Mouse (Mus musculus): Measurements from ENCODE around the gene Cramp1l. TPM values are rescaled to one million over a fixed set of nuclear protein-coding genes. Genes with fewer than 3 reads are reported as not detected.

The Cramp1l gene
- polyA plus RNA-seq, 1 experiment from 2014 or later: 8.9 TPM

DNA sequence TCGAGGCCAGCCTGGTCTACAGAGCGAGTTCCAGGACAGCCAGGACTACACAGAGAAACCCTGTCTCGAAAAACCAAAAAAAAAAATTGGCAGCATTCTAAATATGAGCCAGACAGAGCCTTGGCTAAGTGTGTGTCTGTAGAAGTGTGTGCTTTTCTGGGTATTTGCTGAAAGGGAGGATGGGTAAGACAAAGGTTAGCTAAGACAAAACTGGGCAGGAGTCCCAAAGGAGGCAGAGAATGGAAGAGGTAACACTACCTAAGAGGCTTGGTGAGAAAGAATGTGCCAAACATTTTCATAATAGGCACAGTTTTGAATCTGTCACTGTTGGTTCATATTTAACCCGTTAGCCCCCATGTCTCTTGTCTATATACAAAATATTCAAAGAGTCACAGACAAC lies 83.2 kb downstream of the Cramp1l start:
- H3K27ac ChIP-seq (ENCODE audit: low read depth, low read length): no peak overlapping the region
- 0 out of 2 replicates have a peak, but pooled peaks cover under 1% of the 10 kb centered on the region for H3K36me3 ChIP-seq (ENCODE audit: control insufficient read depth, insufficient read depth, low read length)
- no peak for ATAC-seq (replicated peaks; ENCODE audit: insufficient number of reproducible peaks, low FRiP score, low TSS enrichment)
- H3K4me3 ChIP-seq (ENCODE audit: low read depth, low read length): no peak overlapping the region
- no peaks in the 10 kb centered on the region for H3K27me3 ChIP-seq (ENCODE audit: control insufficient read depth, insufficient read depth, low read length)
- H3K4me1 ChIP-seq (ENCODE audit: control insufficient read depth, insufficient read depth, low read length): peaks cover 18% of the 10 kb centered on the region
- H3K9ac ChIP-seq (ENCODE audit: low read depth, low read length): no peak overlapping the region
- no peaks in the 10 kb centered on the region for H3K9me3 ChIP-seq (replicated peaks; ENCODE audit: control insufficient read depth, low read length)
- WGBS (ENCODE audit: insufficient replicate concordance): 91% methylated on average over 4 of the region's 4 CpGs
- no peak overlapping the region for H3K4me2 ChIP-seq

DNA sequence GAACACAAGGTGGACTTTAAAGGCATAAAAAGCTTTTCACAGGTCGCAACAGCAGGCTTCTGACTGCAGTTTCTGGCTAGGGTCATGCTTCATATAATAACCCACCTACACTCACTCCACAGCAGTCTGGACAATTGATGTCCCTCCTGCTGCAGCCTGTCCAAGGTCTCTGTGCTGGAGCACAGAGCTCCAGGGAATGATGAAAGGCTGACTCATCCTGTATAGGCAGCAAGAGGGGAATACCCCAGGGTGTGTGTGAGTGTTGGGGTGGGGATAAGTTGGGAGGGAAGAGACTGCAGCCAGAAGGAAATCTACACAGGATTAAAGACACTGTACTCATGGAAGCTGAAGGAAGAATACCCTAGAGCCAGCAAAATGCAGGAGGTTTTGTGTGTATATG lies 86.1 kb downstream of the Cramp1l start:
- Histone ChIP-seq H3K9me3 (replicated peaks; ENCODE audit: control insufficient read depth, low read length) (no peaks in the 10 kb centered on the region), H3K27ac (ENCODE audit: low read depth, low read length) (no peak overlapping the region), H3K4me1 (ENCODE audit: control insufficient read depth, insufficient read depth, low read length) (peaks cover 5% of the 10 kb centered on the region), H3K4me3 (ENCODE audit: low read depth, low read length) (no peak overlapping the region), H3K27me3 (ENCODE audit: control insufficient read depth, insufficient read depth, low read length) (no peaks in the 10 kb centered on the region), H3K9ac (ENCODE audit: low read depth, low read length) (no peak overlapping the region), H3K36me3 (ENCODE audit: control insufficient read depth, insufficient read depth, low read length) (peaks cover 16% of the 10 kb centered on the region), H3K4me2 (no peak overlapping the region)
- 75% methylated on average over 1 of the region's 1 CpGs for WGBS (ENCODE audit: insufficient replicate concordance)
- no peak for ATAC-seq (replicated peaks; ENCODE audit: insufficient number of reproducible peaks, low FRiP score, low TSS enrichment)

DNA sequence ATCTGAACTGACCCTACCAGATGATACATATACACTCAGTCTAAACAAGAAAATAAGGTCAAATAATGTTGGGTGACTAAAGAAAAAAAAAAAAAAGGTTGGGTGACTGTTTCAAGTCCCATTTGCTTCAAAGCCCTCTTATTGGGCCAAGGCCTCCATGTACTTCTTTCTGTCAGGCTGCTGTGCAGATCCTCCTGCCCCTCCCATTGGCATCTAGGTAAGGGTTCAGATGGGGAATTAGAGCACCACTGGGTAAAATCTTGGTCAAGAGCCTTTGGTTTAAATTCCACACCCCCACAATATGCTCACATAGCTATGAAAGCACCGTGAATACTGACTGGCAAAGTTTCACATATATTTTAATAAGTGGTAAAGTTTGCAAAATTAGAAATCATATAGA lies 92.3 kb downstream of the Cramp1l start:
- no peaks in the 10 kb centered on the region for H3K27me3 ChIP-seq (ENCODE audit: control insufficient read depth, insufficient read depth, low read length)
- H3K9ac ChIP-seq (ENCODE audit: low read depth, low read length): no peak overlapping the region
- no peak for ATAC-seq (replicated peaks; ENCODE audit: insufficient number of reproducible peaks, low FRiP score, low TSS enrichment)
- no peak overlapping the region for H3K4me3 ChIP-seq (ENCODE audit: low read depth, low read length)
- no peaks in the 10 kb centered on the region for H3K9me3 ChIP-seq (replicated peaks; ENCODE audit: control insufficient read depth, low read length)
- no peak overlapping the region for H3K4me2 ChIP-seq
- WGBS (ENCODE audit: insufficient replicate concordance): 100% methylated on average over 1 of the region's 1 CpGs
- peaks cover 52% of the 10 kb centered on the region for H3K36me3 ChIP-seq (ENCODE audit: control insufficient read depth, insufficient read depth, low read length)
- H3K27ac ChIP-seq (ENCODE audit: low read depth, low read length): no peak overlapping the region
- no peaks in the 10 kb centered on the region for H3K4me1 ChIP-seq (ENCODE audit: control insufficient read depth, insufficient read depth, low read length)

DNA sequence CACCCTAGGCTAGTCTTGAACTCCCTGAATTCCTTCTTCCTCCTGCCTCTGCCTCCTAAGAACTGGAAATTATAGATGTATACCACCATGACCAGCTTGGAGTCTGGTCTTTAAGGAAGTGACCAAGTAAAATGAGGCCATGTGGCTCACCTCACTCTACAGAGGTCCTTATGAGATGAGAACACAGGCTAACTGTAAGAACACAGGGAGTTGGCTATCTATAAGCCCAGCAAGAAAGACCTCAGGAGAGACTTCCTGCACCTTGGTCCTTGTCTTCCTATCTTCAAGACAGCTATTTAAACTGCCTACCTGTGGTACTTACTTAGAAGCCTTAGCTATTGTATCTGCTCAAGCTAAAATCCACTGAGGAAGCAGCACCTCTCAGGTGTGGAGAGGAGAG lies 101.6 kb downstream of the Cramp1l start:
- Histone ChIP-seq H3K36me3 (ENCODE audit: control insufficient read depth, insufficient read depth, low read length) (peaks cover 37% of the 10 kb centered on the region), H3K4me1 (ENCODE audit: control insufficient read depth, insufficient read depth, low read length) (no peaks in the 10 kb centered on the region), H3K9ac (ENCODE audit: low read depth, low read length) (no peak overlapping the region), H3K9me3 (replicated peaks; ENCODE audit: control insufficient read depth, low read length) (no peaks in the 10 kb centered on the region), H3K4me2 (no peak overlapping the region), H3K27ac (ENCODE audit: low read depth, low read length) (no peak overlapping the region), H3K27me3 (ENCODE audit: control insufficient read depth, insufficient read depth, low read length) (no peaks in the 10 kb centered on the region), H3K4me3 (ENCODE audit: low read depth, low read length) (no peak overlapping the region)
- ATAC-seq (replicated peaks; ENCODE audit: insufficient number of reproducible peaks, low FRiP score, low TSS enrichment): no peak

Other genes with a start within 250 kb of the Cramp1l start
- gene Meiob, start 211.5 kb downstream of the Cramp1l start, polyA plus RNA-seq (2014; fragmentation: Nextera tagmentation; extraction: Ambion mirVana): not detected in 2 replicates
- gene Hagh, start 175.6 kb downstream of the Cramp1l start, polyA plus RNA-seq (2014; fragmentation: Nextera tagmentation; extraction: Ambion mirVana): 42.6 and 48.8 TPM in 2 replicates
- gene Fahd1, start 165.4 kb downstream of the Cramp1l start, polyA plus RNA-seq (2014; fragmentation: Nextera tagmentation; extraction: Ambion mirVana): 38.0 and 39.5 TPM in 2 replicates
- gene Igfals, start 149.8 kb downstream of the Cramp1l start, polyA plus RNA-seq (2014; fragmentation: Nextera tagmentation; extraction: Ambion mirVana): 0.14 TPM in 1 of 2 replicates, not detected in the other
- gene Nubp2, start 129.4 kb downstream of the Cramp1l start, polyA plus RNA-seq (2014; fragmentation: Nextera tagmentation; extraction: Ambion mirVana): 42.3 and 43.3 TPM in 2 replicates
- 25.2 and 26.5 TPM in 2 replicates for gene Spsb3, start 129.1 kb downstream of the Cramp1l start, polyA plus RNA-seq (2014; fragmentation: Nextera tagmentation; extraction: Ambion mirVana)
- gene Eme2, start 120.7 kb downstream of the Cramp1l start, polyA plus RNA-seq (2014; fragmentation: Nextera tagmentation; extraction: Ambion mirVana): 15.3 and 19.3 TPM in 2 replicates
- 85.6 and 92.1 TPM in 2 replicates for gene Mrps34, start 120.7 kb downstream of the Cramp1l start, polyA plus RNA-seq (2014; fragmentation: Nextera tagmentation; extraction: Ambion mirVana)
- gene Nme3, start 119.3 kb downstream of the Cramp1l start, polyA plus RNA-seq (2014; fragmentation: Nextera tagmentation; extraction: Ambion mirVana): 35.7 and 37.9 TPM in 2 replicates
- 33.0 and 34.2 TPM in 2 replicates for gene Mapk8ip3, start 78.8 kb downstream of the Cramp1l start, polyA plus RNA-seq (2014; fragmentation: Nextera tagmentation; extraction: Ambion mirVana)
- 109 and 148 TPM in 2 replicates for gene Jpt2, start 55.1 kb downstream of the Cramp1l start, polyA plus RNA-seq (2014; fragmentation: Nextera tagmentation; extraction: Ambion mirVana)
- 17.4 and 17.9 TPM in 2 replicates for gene Ift140, start 297 bp upstream of the Cramp1l start, polyA plus RNA-seq (2014; fragmentation: Nextera tagmentation; extraction: Ambion mirVana)
- 14.4 and 18.5 TPM in 2 replicates for gene Tmem204, start 67.8 kb upstream of the Cramp1l start, polyA plus RNA-seq (2014; fragmentation: Nextera tagmentation; extraction: Ambion mirVana)
- 22.1 and 25.4 TPM in 2 replicates for gene Telo2, start 100.2 kb upstream of the Cramp1l start, polyA plus RNA-seq (2014; fragmentation: Nextera tagmentation; extraction: Ambion mirVana)
- gene Ptx4, start 105.0 kb upstream of the Cramp1l start, polyA plus RNA-seq (2014; fragmentation: Nextera tagmentation; extraction: Ambion mirVana): 0.10 TPM in 1 of 2 replicates, not detected in the other
- gene Clcn7, start 117.6 kb upstream of the Cramp1l start, polyA plus RNA-seq (2014; fragmentation: Nextera tagmentation; extraction: Ambion mirVana): 18.9 and 20.4 TPM in 2 replicates
- gene Ccdc154, start 146.7 kb upstream of the Cramp1l start, polyA plus RNA-seq (2014; fragmentation: Nextera tagmentation; extraction: Ambion mirVana): not detected in 2 replicates
- gene Gm38655, start 159.7 kb upstream of the Cramp1l start, polyA plus RNA-seq (2014; fragmentation: Nextera tagmentation; extraction: Ambion mirVana): 0.17 TPM in 1 of 2 replicates, not detected in the other
- 24.6 and 26.7 TPM in 2 replicates for gene BC003965, start 168.8 kb upstream of the Cramp1l start, polyA plus RNA-seq (2014; fragmentation: Nextera tagmentation; extraction: Ambion mirVana)
- 2.9 and 3.2 TPM in 2 replicates for gene Unkl, start 172.6 kb upstream of the Cramp1l start, polyA plus RNA-seq (2014; fragmentation: Nextera tagmentation; extraction: Ambion mirVana)
- gene Gnptg, start 224.3 kb upstream of the Cramp1l start, polyA plus RNA-seq (2014; fragmentation: Nextera tagmentation; extraction: Ambion mirVana): 22.6 and 25.5 TPM in 2 replicates
- 32.1 and 33.6 TPM in 2 replicates for gene Tsr3, start 224.4 kb upstream of the Cramp1l start, polyA plus RNA-seq (2014; fragmentation: Nextera tagmentation; extraction: Ambion mirVana)
- gene Baiap3, start 240.6 kb upstream of the Cramp1l start, polyA plus RNA-seq (2014; fragmentation: Nextera tagmentation; extraction: Ambion mirVana): 0.35 and 0.63 TPM in 2 replicates